Mouse (Mus musculus): ENCODE measurements around the gene Fbxo4.

The Fbxo4 gene

GRCm38 (mm10) chr15:3979871-3980270, 498 bp upstream of the Fbxo4 start:
- DNase-seq (ENCODE audit: low spot score in 2 of 2): no peak

- DNase-seq (ENCODE audit: low spot score in 2 of 2): no peak
Measured at GRCm38 (mm10) chr15:3978279-3978678, 1.1 kb downstream of the Fbxo4 start.

GRCm38 (mm10) chr15:3973300-3973699, 6.1 kb downstream of the Fbxo4 start:
- no peak for DNase-seq (ENCODE audit: low spot score in 2 of 2)

DNA sequence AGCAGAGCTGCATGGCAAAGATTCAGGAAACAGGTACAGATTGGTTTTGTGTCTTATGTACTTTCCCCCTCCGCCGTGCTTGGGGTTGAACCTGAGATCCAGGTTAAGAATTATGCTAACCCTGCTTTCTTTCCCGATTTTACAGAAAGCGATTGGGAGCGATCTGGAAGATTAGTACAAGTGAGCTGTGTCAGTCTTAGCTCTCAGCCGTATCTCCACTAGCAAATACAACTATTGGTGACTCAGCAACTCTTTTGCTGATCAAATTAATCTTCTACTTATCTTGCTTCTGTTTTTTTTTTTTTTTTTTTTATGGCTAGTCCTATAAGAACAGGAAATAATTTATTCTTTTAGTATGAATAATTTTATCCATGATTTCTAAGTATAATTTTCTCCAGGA, 9.2 kb downstream of the Fbxo4 start:
- DNase-seq (ENCODE audit: low spot score in 2 of 2): no peak

- no peak for DNase-seq (ENCODE audit: low spot score in 2 of 2)
Measured at GRCm38 (mm10) chr15:3969743-3970142, 9.6 kb downstream of the Fbxo4 start.

DNA sequence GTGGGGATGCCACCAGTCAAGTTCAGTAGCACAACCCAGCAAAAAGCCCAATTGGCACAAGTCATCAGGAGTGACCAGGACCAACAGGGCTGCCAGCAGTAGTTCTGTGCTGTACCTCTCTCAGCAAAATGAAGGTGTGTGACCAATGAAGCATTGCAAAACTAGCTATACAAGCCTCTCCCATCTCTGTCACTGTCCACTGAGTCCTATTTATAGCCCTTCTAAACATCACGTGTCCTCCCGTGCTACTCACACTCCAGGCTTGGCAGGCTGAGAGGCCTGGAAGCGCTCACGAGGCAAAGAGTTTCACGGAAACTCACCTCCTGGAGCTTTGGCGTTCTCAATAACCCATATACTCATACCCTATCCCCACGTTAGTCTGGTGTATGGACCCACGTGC, 17.1 kb downstream of the Fbxo4 start:
- no peak for DNase-seq (ENCODE audit: low spot score in 2 of 2)

GRCm38 (mm10) chr15:3960094-3960493, 19.3 kb downstream of the Fbxo4 start:
- no peak for DNase-seq (ENCODE audit: low spot score in 2 of 2)

DNA sequence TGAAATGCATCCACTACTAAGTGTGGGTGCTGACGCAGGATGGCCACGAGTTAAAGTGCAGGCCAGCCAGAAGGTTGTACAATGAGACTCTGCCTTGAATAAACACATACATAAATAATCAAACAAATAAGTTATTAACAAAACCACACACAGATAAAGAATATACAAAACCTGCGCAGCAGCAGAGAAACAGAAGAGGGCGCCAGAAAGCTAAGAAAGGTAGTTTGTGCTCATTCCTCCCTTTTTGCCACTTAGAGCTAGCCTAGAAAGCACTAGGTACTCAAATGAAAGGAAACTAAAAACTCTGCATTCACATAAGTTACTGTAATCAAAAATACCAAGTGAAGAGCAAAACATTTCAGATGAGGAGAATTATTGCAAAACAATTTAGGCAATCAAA, 21.4 kb downstream of the Fbxo4 start:
- DNase-seq (ENCODE audit: low spot score in 2 of 2): peak; percentile 67 to 76

- DNase-seq (ENCODE audit: low spot score in 2 of 2): no peak
Measured at GRCm38 (mm10) chr15:3954971-3955370, 24.4 kb downstream of the Fbxo4 start.

- DNase-seq (ENCODE audit: low spot score in 2 of 2): no peak
Measured at GRCm38 (mm10) chr15:3938132-3938531, 41.2 kb downstream of the Fbxo4 start.

DNA sequence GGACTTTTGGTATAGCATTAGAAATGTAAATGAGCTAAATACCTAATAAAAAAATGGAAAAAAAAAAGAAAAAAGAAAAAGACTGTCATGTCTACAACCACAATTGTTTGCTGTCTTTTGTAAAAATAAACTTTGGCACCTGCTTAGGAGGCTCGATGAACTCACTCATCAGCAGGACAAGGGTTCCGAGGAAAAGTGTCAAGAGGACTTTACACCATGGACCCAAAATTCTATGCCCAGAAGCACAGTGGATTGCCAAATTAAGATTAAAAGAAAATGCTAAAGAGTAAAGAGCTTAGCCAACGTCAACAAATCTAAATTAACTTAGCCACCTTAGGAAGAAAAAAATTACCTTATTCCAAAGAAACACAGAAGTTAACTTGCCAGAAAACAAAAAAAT, 43.3 kb downstream of the Fbxo4 start:
- DNase-seq (ENCODE audit: low spot score in 2 of 2): no peak

DNA sequence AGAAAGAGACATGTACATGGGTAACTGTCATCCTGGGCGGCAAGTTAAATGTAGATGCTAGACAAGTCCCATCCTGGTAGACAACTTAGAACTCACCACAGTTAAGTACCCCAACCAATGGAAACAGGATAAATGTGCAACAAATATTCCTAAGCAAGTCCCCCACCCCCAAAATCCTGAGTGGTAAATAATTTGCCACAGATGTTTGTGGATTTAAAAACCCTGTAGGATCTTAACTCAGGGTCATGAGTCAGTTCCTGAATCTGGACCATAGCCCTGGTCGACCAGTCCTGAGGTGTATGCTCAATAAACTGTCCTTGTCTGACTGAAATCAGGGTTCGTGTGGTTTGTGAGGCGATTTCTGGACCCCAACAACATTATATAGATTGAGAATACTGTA, 45.9 kb downstream of the Fbxo4 start:
- DNase-seq (ENCODE audit: low spot score in 2 of 2): no peak

GRCm38 (mm10) chr15:3931931-3932330, 47.4 kb downstream of the Fbxo4 start:
- no peak for DNase-seq (ENCODE audit: low spot score in 2 of 2)
